Mouse (Mus musculus) myocyte (in vitro differentiated cells): ENCODE results near the gene Rfx4.

Source experiments
- CEBPB ChIP-seq: IDR thresholded peaks from 2 replicates; pipeline ENCODE4 v1.6.1; 2011; ENCODE audit warnings: mild to moderate bottlenecking, moderate library complexity; ENCODE audit not compliant: poor library complexity, insufficient read depth, severe bottlenecking
- E2F4 ChIP-seq: IDR thresholded peaks from one replicate; pipeline ENCODE4 v1.6.1; 2011; ENCODE audit warnings: mild to moderate bottlenecking, control low read depth, moderate library complexity; ENCODE audit not compliant: insufficient read depth
- MAX ChIP-seq: IDR thresholded peaks from one replicate; pipeline ENCODE4 v1.6.1; 2011; ENCODE audit warnings: low read depth, mild to moderate bottlenecking, control low read depth
- MYOD1 ChIP-seq, 3 experiments: IDR thresholded peaks; one replicate each; pipeline ENCODE4 v1.6.1; 2011; ENCODE audit warnings: control low read depth in 2 of 3, low read depth in 2 of 3, mild to moderate bottlenecking in 2 of 3, moderate library complexity in 1 of 3; ENCODE audit not compliant: insufficient read length in 2 of 3, control insufficient read depth in 1 of 3
- POLR2A ChIP-seq: IDR thresholded peaks from one replicate; pipeline ENCODE4 v1.6.1; 2011; ENCODE audit warnings: low read depth, mild to moderate bottlenecking, control low read depth, moderate library complexity; ENCODE audit not compliant: insufficient read length
- REST ChIP-seq: IDR thresholded peaks from one replicate; pipeline ENCODE4 v1.6.1; 2011; ENCODE audit warnings: mild to moderate bottlenecking, control low read depth, moderate library complexity; ENCODE audit not compliant: insufficient read depth, insufficient read length
- TCF12 ChIP-seq: IDR thresholded peaks from one replicate; pipeline ENCODE4 v1.6.1; 2011; ENCODE audit warnings: mild to moderate bottlenecking, control low read depth; ENCODE audit not compliant: poor library complexity, insufficient read depth, severe bottlenecking
- TCF3 ChIP-seq: IDR thresholded peaks from one replicate; pipeline ENCODE4 v1.6.1; 2011; ENCODE audit warnings: low read depth, control low read depth; ENCODE audit not compliant: insufficient read length
- USF1 ChIP-seq: IDR thresholded peaks from one replicate; pipeline ENCODE4 v1.6.1; 2011; ENCODE audit warnings: low read depth, mild to moderate bottlenecking, control low read depth, moderate library complexity

DNA sequence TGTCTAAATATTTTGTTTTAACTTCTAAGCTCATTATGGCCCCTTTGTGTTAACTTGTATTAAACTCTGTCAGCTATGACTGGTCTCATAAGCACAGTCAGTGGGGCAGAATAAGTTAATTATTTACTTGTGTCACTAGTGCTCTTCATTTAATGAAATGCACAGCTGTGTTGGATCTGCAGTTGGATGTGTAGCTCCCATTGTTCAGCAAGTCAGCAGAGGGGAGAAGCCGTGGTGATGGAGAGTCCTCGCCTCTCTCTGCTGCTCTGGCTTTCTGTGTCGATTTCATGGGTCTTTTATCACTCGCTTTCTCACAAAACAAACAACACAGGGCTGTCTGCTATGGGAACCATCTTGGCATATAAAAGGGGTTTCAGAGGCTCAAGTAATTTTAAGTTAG is 45.0 kb upstream of the Rfx4 start:
- TF ChIP-seq MYOD1 (IDR thresholded peaks at IDR 0.05; ENCODE audit: control insufficient read depth in 1 of 3, insufficient read length in 2 of 3, low read depth in 2 of 3): no peak
- TF ChIP-seq POLR2A: no peak
- TF ChIP-seq REST: no peak
- no peak for TF ChIP-seq USF1
- TF ChIP-seq E2F4: no peak
- no peak for TF ChIP-seq CEBPB
- no peak for TF ChIP-seq MAX
- no peak for TF ChIP-seq TCF3
- TF ChIP-seq TCF12: no peak
